Mouse (Mus musculus) embryonic facial prominence, embryonic 12.5 days (tissue): Measurements from ENCODE around the gene Nckap5. TPM values are rescaled to one million over a fixed set of nuclear protein-coding genes. Genes with fewer than 3 reads are reported as not detected.

Experiments used
- ATAC-seq: fragments of 200-750 bp; cut with Nextera tagmentation; 2 replicates; pipeline ENCODE4 v1.8.0; 2017; ENCODE audit not compliant: insufficient number of reproducible peaks, insufficient read depth, low FRiP score, low TSS enrichment
- H3K27ac ChIP-seq: fragments of 300-500 bp; sonication (generic); 2 replicates; pipeline ENCODE4 v1.5.1; 2016; ENCODE audit warnings: mild to moderate bottlenecking
- H3K27me3 ChIP-seq: fragments of 300-500 bp; sonication (generic); 2 replicates; pipeline ENCODE4 v1.6.1; 2016; ENCODE audit warnings: mild to moderate bottlenecking, moderate library complexity
- H3K36me3 ChIP-seq: fragments of 300-500 bp; sonication (generic); 2 replicates; pipeline ENCODE4 v1.6.1; 2016; ENCODE audit warnings: mild to moderate bottlenecking
- H3K4me1 ChIP-seq: fragments of 300-500 bp; sonication (generic); 2 replicates; pipeline ENCODE4 v1.6.1; 2016
- H3K4me2 ChIP-seq: fragments of 300-500 bp; sonication (generic); replicated peaks from 2 replicates; pipeline ENCODE4 v1.6.1; 2016; ENCODE audit warnings: mild to moderate bottlenecking, moderate library complexity
- H3K4me3 ChIP-seq: fragments of 300-500 bp; sonication (generic); 2 replicates; pipeline ENCODE4 v1.5.1; 2016; ENCODE audit warnings: mild to moderate bottlenecking
- H3K9ac ChIP-seq: fragments of 300-500 bp; sonication (generic); 2 replicates; pipeline ENCODE4 v1.6.1; 2016; ENCODE audit warnings: mild to moderate bottlenecking, moderate library complexity
- H3K9me3 ChIP-seq: fragments of 300-500 bp; sonication (generic); 2 replicates; pipeline ENCODE4 v1.6.1; 2016; ENCODE audit warnings: mild to moderate bottlenecking, moderate library complexity
- WGBS: fragments of 180-500 bp; shearing (Covaris S2); methylation state at CpG from one replicate; pipeline ENCODE4 v1.1.7; 2016; 5-methylcytosine and 5-hydroxymethylcytosine counted together
- polyA plus RNA-seq: library from polyadenylated mRNA; unstranded; fragments of >200 nt; fragmentation: Nextera tagmentation; extraction: Ambion mirVana; gene quantifications from 2 replicates; pipeline ENCODE4 v1.2.1, GENCODE M21; 2016

Gene Nckap5
- polyA plus RNA-seq, 1 experiment from 2014 or later: 8.2 TPM

DNA sequence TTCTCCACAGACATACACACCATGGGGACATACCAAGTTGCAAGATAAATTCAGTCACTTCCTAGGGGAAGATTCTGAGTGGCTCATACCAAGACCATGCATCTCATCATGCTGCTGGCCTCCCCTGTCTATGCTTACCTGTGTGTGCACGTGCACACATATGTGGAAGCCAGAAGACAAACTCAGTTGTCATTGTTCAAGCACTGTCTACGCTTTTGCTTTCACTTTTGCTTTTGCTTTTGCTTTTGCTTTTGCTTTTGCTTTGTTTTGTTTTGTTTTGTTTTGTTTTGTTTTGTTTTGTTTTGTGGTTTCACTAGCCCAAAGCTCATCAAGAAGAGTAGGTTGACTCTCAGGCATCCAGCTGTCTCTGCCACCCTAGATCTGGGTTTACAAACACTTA, 67.4 kb downstream of the Nckap5 start:
- 85% methylated on average over 2 of the region's 2 CpGs for WGBS

GRCm38 (mm10) chr1:126760386-126760785, 70.2 kb downstream of the Nckap5 start:
- Histone ChIP-seq H3K27me3 (no peaks in the 10 kb centered on the region), H3K9ac (no peak overlapping the region), H3K27ac (no peak overlapping the region), H3K4me3 (no peak overlapping the region), H3K4me2 (no peak overlapping the region), H3K36me3 (no peaks in the 10 kb centered on the region), H3K4me1 (peaks cover 3% of the 10 kb centered on the region; the same call in 1 of the 2 replicates), H3K9me3 (no peaks in the 10 kb centered on the region)
- 65% methylated on average over 2 of the region's 2 CpGs for WGBS
- no peak for ATAC-seq

More for the DNA sequence above, 67.4 kb downstream of the Nckap5 start:
- Histone ChIP-seq H3K27ac (no peak overlapping the region), H3K9ac (no peak overlapping the region), H3K27me3 (no peaks in the 10 kb centered on the region), H3K36me3 (no peaks in the 10 kb centered on the region), H3K4me2 (no peak overlapping the region), H3K4me1 (peaks cover 3% of the 10 kb centered on the region; the same call in 1 of the 2 replicates), H3K4me3 (no peak overlapping the region), H3K9me3 (no peaks in the 10 kb centered on the region)
- ATAC-seq: no peak

DNA sequence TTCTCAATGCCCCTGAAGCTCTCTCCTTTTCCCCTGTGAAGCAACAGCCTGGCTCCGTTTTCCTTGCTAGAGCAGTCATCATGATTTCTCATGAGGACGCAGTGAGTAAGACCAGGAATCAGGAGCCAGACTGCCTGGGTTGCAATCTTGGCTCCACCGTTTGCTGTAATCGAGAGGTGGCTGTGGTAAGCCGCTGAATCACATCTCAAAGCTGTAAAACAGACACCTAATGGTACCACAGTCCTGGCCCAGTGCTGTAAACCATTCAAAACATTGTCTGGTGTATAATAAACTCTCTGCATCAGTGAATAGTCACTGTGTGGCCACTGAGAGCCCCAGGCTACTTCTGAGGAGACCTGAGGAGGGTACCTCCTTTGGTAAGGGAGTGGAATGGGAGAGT, 74.9 kb downstream of the Nckap5 start:
- Histone ChIP-seq H3K4me2 (no peak overlapping the region), H3K9ac (no peak overlapping the region), H3K4me1 (no peaks in the 10 kb centered on the region), H3K27ac (no peak overlapping the region), H3K9me3 (no peaks in the 10 kb centered on the region), H3K4me3 (no peak overlapping the region), H3K27me3 (no peaks in the 10 kb centered on the region), H3K36me3 (no peaks in the 10 kb centered on the region)
- no peak for ATAC-seq
- 64% methylated on average over 5 of the region's 5 CpGs for WGBS

GRCm38 (mm10) chr1:126753611-126754010, 77.0 kb downstream of the Nckap5 start:
- Histone ChIP-seq H3K27ac (no peak overlapping the region), H3K9ac (no peak overlapping the region), H3K36me3 (no peaks in the 10 kb centered on the region), H3K4me1 (no peaks in the 10 kb centered on the region), H3K9me3 (no peaks in the 10 kb centered on the region), H3K4me2 (no peak overlapping the region), H3K4me3 (no peak overlapping the region), H3K27me3 (no peaks in the 10 kb centered on the region)
- ATAC-seq: no peak

GRCm38 (mm10) chr1:126752247-126753037, 78.2 kb downstream of the Nckap5 start:
- 74% methylated on average over 13 of the region's 13 CpGs for WGBS
- H3K9ac ChIP-seq: no peak overlapping the region
- no peaks in the 10 kb centered on the region for H3K4me1 ChIP-seq
- ATAC-seq: no peak
- H3K27ac ChIP-seq: no peak overlapping the region
- no peaks in the 10 kb centered on the region for H3K36me3 ChIP-seq
- no peaks in the 10 kb centered on the region for H3K27me3 ChIP-seq
- no peak overlapping the region for H3K4me3 ChIP-seq
- no peaks in the 10 kb centered on the region for H3K9me3 ChIP-seq
- H3K4me2 ChIP-seq: no peak overlapping the region

- Histone ChIP-seq H3K4me3 (no peak overlapping the region), H3K4me2 (no peak overlapping the region), H3K4me1 (no peaks in the 10 kb centered on the region), H3K27me3 (no peaks in the 10 kb centered on the region), H3K27ac (no peak overlapping the region), H3K9me3 (no peaks in the 10 kb centered on the region), H3K9ac (no peak overlapping the region), H3K36me3 (no peaks in the 10 kb centered on the region)
- 69% methylated on average over 6 of the region's 6 CpGs for WGBS
- no peak for ATAC-seq
Observed at GRCm38 (mm10) chr1:126751137-126751536, 79.5 kb downstream of the Nckap5 start.

- no peak overlapping the region for H3K27ac ChIP-seq
- no peak overlapping the region for H3K4me3 ChIP-seq
- WGBS: 98% methylated on average over 3 of the region's 3 CpGs
- no peaks in the 10 kb centered on the region for H3K27me3 ChIP-seq
- H3K4me1 ChIP-seq: peaks cover 3% of the 10 kb centered on the region; the same call in 1 of the 2 replicates
- ATAC-seq: no peak
- H3K36me3 ChIP-seq: no peaks in the 10 kb centered on the region
- H3K9me3 ChIP-seq: no peaks in the 10 kb centered on the region
- no peak overlapping the region for H3K9ac ChIP-seq
- H3K4me2 ChIP-seq: no peak overlapping the region
Observed at GRCm38 (mm10) chr1:126750156-126750555, 80.4 kb downstream of the Nckap5 start.

DNA sequence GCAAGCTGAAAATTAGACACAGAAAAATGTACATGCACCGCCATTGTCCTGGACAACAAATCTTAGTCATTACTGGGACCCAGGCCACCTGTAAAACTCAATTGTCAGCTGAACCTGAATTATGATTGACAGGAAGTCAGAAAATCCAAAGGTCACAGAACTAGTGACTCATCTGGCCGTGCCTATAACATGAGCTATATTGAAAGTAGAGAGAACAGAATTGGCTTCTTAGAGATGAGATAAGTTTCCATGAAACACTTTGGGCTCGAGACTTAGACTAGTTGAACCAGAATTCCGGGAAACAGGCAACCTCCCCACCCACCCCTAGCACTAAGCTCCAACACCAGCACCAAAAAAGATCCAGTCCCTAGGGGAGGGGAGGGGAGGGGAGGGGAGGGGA, 82.7 kb downstream of the Nckap5 start:
- Histone ChIP-seq H3K9ac (no peak overlapping the region), H3K4me3 (no peak overlapping the region), H3K4me2 (no peak overlapping the region), H3K27me3 (no peaks in the 10 kb centered on the region), H3K9me3 (no peaks in the 10 kb centered on the region), H3K4me1 (peaks cover 3% of the 10 kb centered on the region; the same call in 1 of the 2 replicates), H3K36me3 (no peaks in the 10 kb centered on the region), H3K27ac (no peak overlapping the region)
- no peak for ATAC-seq
- 72% methylated on average over 4 of the region's 4 CpGs for WGBS

DNA sequence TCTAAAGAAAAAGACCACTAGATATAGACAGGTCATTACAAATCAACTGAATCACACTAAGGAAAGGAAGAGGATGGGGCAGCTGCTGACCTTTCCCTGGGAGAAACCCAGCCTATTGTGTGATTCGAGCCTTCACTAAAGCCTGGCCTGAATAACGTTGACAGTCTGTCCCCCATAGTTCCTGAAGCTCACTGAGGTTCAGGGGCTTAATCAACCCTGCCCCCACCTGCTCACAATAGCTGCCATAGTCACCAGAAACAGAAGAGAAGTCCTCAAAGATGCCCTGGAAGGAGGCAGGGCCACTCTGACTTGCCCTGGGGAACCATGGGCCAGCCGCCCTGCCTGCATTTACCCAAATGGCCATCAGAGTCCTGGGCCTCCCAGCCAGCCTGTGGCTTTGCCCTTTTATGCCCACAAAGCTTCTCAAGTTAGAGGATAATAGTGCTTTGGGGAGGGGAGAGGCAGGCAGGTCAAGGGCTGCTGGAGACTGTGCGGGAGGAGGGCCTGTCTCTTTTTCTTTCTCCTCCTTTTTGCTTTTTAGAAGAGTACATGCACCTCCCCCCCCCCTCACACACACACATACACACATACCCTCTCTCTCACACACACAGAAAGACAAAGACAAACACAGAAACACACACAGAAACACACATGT, 85.0 kb downstream of the Nckap5 start:
- no peaks in the 10 kb centered on the region for H3K9me3 ChIP-seq
- H3K27ac ChIP-seq: no peak overlapping the region
- no peak overlapping the region for H3K4me2 ChIP-seq
- H3K27me3 ChIP-seq: no peaks in the 10 kb centered on the region
- H3K4me3 ChIP-seq: no peak overlapping the region
- H3K36me3 ChIP-seq: no peaks in the 10 kb centered on the region
- WGBS: 29% methylated on average over 4 of the region's 4 CpGs
- peaks cover 3% of the 10 kb centered on the region; the same call in 1 of the 2 replicates for H3K4me1 ChIP-seq
- no peak for ATAC-seq
- no peak overlapping the region for H3K9ac ChIP-seq

GRCm38 (mm10) chr1:126744631-126745305, 85.8 kb downstream of the Nckap5 start:
- 55% methylated on average over 14 of the region's 14 CpGs for WGBS
- Histone ChIP-seq H3K4me1 (peaks cover 3% of the 10 kb centered on the region; the same call in 1 of the 2 replicates), H3K4me3 (no peak overlapping the region), H3K27ac (no peak overlapping the region), H3K9ac (no peak overlapping the region), H3K9me3 (no peaks in the 10 kb centered on the region), H3K36me3 (no peaks in the 10 kb centered on the region), H3K4me2 (no peak overlapping the region), H3K27me3 (no peaks in the 10 kb centered on the region)
- ATAC-seq: no peak

- H3K4me3 ChIP-seq: peak overlapping the region; percentile 32
- WGBS: 2% methylated on average over 12 of the region's 12 CpGs
- no peak for ATAC-seq
- no peaks in the 10 kb centered on the region for H3K36me3 ChIP-seq
- peak overlapping the region; percentile 28; the same call in 1 of the 2 replicates for H3K9ac ChIP-seq
- peaks cover 12% of the 10 kb centered on the region for H3K27me3 ChIP-seq
- peak overlapping the region; percentile 56 for H3K4me2 ChIP-seq
- H3K9me3 ChIP-seq: no peaks in the 10 kb centered on the region
- no peak overlapping the region for H3K27ac ChIP-seq
- H3K4me1 ChIP-seq: peaks cover 10% of the 10 kb centered on the region; the same call in 1 of the 2 replicates
Observed at GRCm38 (mm10) chr1:126738291-126738640, 92.3 kb downstream of the Nckap5 start.
